In genomic region chr10:79937775-79938526, GRCm38 (mm10) we compare ENCODE assay signal across 12 mouse cellular contexts. TPM values are rescaled to one million over a fixed set of nuclear protein-coding genes. Genes with fewer than 3 reads are reported as not detected.
DNase-seq lines count a peak whose midpoint lies in the region; ATAC-seq and TF ChIP-seq lines count a peak whose summit lies in the region.
"Had no signal": no experiment of that assay in that cellular context is flagged by ENCODE, and none has a peak within 500 bp of the region (broad histone marks: within the 10 kb centered on the region; RNA-seq: fewer than 3 reads in every experiment).

No protein-coding gene starts in this region.

- no peak for ATAC-seq in heart, postnatal 0 days (ENCODE audit: insufficient read depth, low read depth)
- ATAC-seq in common myeloid progenitor, adult 5-6 weeks (replicated peaks; ENCODE audit: low read depth, poor library complexity, severe bottlenecking) = peak; percentile 23; the same call in 1 of the 2 replicates
- peak; percentile 40 for ATAC-seq in liver, embryonic 14.5 days (ENCODE audit: insufficient read depth)

- no peak overlapping the region for H3K27ac ChIP-seq in heart, postnatal 0 days (ENCODE audit: low read depth)
- 0 out of 2 replicates have a peak overlapping the region, but pooled peaks have one; percentile 25 for H3K27ac ChIP-seq in liver, embryonic 14.5 days
- H3K27ac ChIP-seq in layer of hippocampus, adult 2 months = no peak overlapping the region
- H3K27ac ChIP-seq: hindbrain, embryonic 15.5 days; macrophage had no signal

- no peaks in the 10 kb centered on the region for H3K36me3 ChIP-seq in heart, postnatal 0 days (replicated peaks; ENCODE audit: control insufficient read depth, insufficient read depth, low read length)
- H3K36me3 ChIP-seq in liver, embryonic 14.5 days (replicated peaks; ENCODE audit: control insufficient read depth, insufficient read depth, low read depth) = no peaks in the 10 kb centered on the region; the same call in 1 of the 2 replicates
- H3K36me3 ChIP-seq: hindbrain, embryonic 15.5 days had no signal

- peaks cover 25% of the 10 kb centered on the region for H3K4me1 ChIP-seq in heart, postnatal 0 days (ENCODE audit: control insufficient read depth, insufficient read depth)
- H3K4me1 ChIP-seq in liver, embryonic 14.5 days (replicated peaks; ENCODE audit: control insufficient read depth in 2 of 2, insufficient read depth in 2 of 2, low read length in 1 of 2) = peaks cover 0 to 12% of the 10 kb centered on the region in 2 experiments; a peak in 3 of 4 replicates

- no peaks in the 10 kb centered on the region for H3K9me3 ChIP-seq in heart, postnatal 0 days (replicated peaks; ENCODE audit: control insufficient read depth, low read length)
- H3K9me3 ChIP-seq in liver, embryonic 14.5 days (ENCODE audit: control insufficient read depth, low read length) = no peaks in the 10 kb centered on the region
- H3K9me3 ChIP-seq: hindbrain, embryonic 15.5 days had no signal

- no peak for DNase-seq in heart, postnatal 0 days (ENCODE audit: low spot score)
- no peak for DNase-seq in heart, postnatal 10 days
- DNase-seq in kidney, adult 9 months = peak; percentile 72
- DNase-seq in liver, embryonic 14.5 days (ENCODE audit: low read depth in 3 of 3, low spot score in 3 of 3) = no peak
- no peak for DNase-seq in spleen, adult 12 weeks (ENCODE audit: low spot score)
- DNase-seq in Muller cell, postnatal 12 days (ENCODE audit: inconsistent ontology term) = no peak
- no peak for DNase-seq in layer of hippocampus, adult 2 months (ENCODE audit: low spot score in 2 of 2)

- H3K27me3 ChIP-seq in heart, postnatal 0 days (ENCODE audit: control insufficient read depth, insufficient read depth, low read length) = no peaks in the 10 kb centered on the region
- H3K27me3 ChIP-seq in liver, embryonic 14.5 days (ENCODE audit: control insufficient read depth, insufficient read depth, low read length) = no peaks in the 10 kb centered on the region
- H3K27me3 ChIP-seq: hindbrain, embryonic 15.5 days had no signal

- 85% methylated on average over 11 of the region's 11 CpGs for whole genome bisulfite sequencing in heart, postnatal 0 days
- 60% methylated on average over 11 of the region's 11 CpGs for WGBS in liver, embryonic 14.5 days (ENCODE audit: insufficient replicate concordance)

- no peak overlapping the region for H3K9ac ChIP-seq in heart, postnatal 0 days (replicated peaks; ENCODE audit: low read depth, low read length)
- H3K9ac ChIP-seq in liver, embryonic 14.5 days (replicated peaks) = no peak overlapping the region

- intact Hi-C loops in heart, postnatal 10 days (cut with DNase I) = no loop called here

- no peak overlapping the region for H3K4me3 ChIP-seq in heart, postnatal 0 days (ENCODE audit: low read depth, low read length)
- H3K4me3 ChIP-seq in liver, embryonic 14.5 days (ENCODE audit: insufficient read depth in 1 of 2, low read depth in 2 of 2, low read length in 2 of 2) = no peak overlapping the region
- no peak overlapping the region for H3K4me3 ChIP-seq in layer of hippocampus, adult 2 months
- H3K4me3 ChIP-seq: hindbrain, embryonic 15.5 days had no signal

- no peak for TF ChIP-seq EP300 in heart, postnatal 0 days (IDR thresholded peaks at IDR 0.05; ENCODE audit: low read depth)
- TF ChIP-seq EP300 in liver, embryonic 14.5 days (IDR thresholded peaks at IDR 0.05; ENCODE audit: low read depth) = no peak

- peak overlapping the region; percentile 55; the same call in 1 of the 2 replicates for H3K4me2 ChIP-seq in heart, postnatal 0 days (ENCODE audit: low read depth, low read length)
- H3K4me2 ChIP-seq in liver, embryonic 14.5 days (ENCODE audit: low read depth) = peak overlapping the region; percentile 24; the same call in 1 of the 2 replicates

- TF ChIP-seq CTCF in heart, postnatal 0 days (IDR thresholded peaks at IDR 0.05; ENCODE audit: low read depth) = no peak
- TF ChIP-seq CTCF in liver, embryonic 14.5 days (IDR thresholded peaks at IDR 0.05; ENCODE audit: low read depth) = no peak
- no peak for TF ChIP-seq CTCF in layer of hippocampus, adult 2 months (conservative IDR thresholded peaks at IDR 0.05)

RNA-seq across cellular contexts. Expression of gene Arid3a, which starts 11.1 kb away (rescaled TPM):
- 5.3 and 5.6 TPM in 2 replicates for total RNA-seq in heart, postnatal 0 days (2014; rRNA removed; ENCODE audit: low replicate concordance)
- 0.65 and 0.77 TPM in 2 replicates for polyA plus RNA-seq in heart, postnatal 0 days (2015; fragmentation: Nextera tagmentation; extraction: Ambion mirVana)
- 1 to 10 TPM; 3.1 to 3.2 TPM for total RNA-seq in heart, postnatal 10 days (2021)
- total RNA-seq in common myeloid progenitor, adult 5-6 weeks (2017) = 11.5 and 16.0 TPM in 2 replicates
- polyA plus RNA-seq in liver, embryonic 14.5 days (2012; rRNA removed) = 5.5 and 6.4 TPM in 2 replicates
- 3.4 and 3.9 TPM in 2 replicates for polyA plus RNA-seq in liver, embryonic 14.5 days (2014; fragmentation: Nextera tagmentation; extraction: Ambion mirVana)
- 1 to 10 TPM; 7.5 to 8.5 TPM for total RNA-seq in layer of hippocampus, adult 2 months (2021)

RNA-seq across cellular contexts. Expression of gene R3hdm4, which starts 16.9 kb away (rescaled TPM):
- total RNA-seq in heart, postnatal 0 days (2014; rRNA removed; ENCODE audit: low replicate concordance) = 40.9 and 58.4 TPM in 2 replicates
- 104 and 107 TPM in 2 replicates for polyA plus RNA-seq in heart, postnatal 0 days (2015; fragmentation: Nextera tagmentation; extraction: Ambion mirVana)
- total RNA-seq in heart, postnatal 10 days (2021) = 10 to 100 TPM; 93.4 to 94.9 TPM
- total RNA-seq in common myeloid progenitor, adult 5-6 weeks (2017) = 38.4 and 50.7 TPM in 2 replicates
- 34.7 and 41.4 TPM in 2 replicates for polyA plus RNA-seq in liver, embryonic 14.5 days (2012; rRNA removed)
- 38.5 and 46.0 TPM in 2 replicates for polyA plus RNA-seq in liver, embryonic 14.5 days (2014; fragmentation: Nextera tagmentation; extraction: Ambion mirVana)
- total RNA-seq in layer of hippocampus, adult 2 months (2021) = 100 to 1,000 TPM; 365 to 385 TPM

RNA-seq across cellular contexts. Expression of gene Kiss1r, which starts 21.2 kb away (rescaled TPM):
- total RNA-seq in heart, postnatal 0 days (2014; rRNA removed; ENCODE audit: low replicate concordance) = not detected in 2 replicates
- polyA plus RNA-seq in heart, postnatal 0 days (2015; fragmentation: Nextera tagmentation; extraction: Ambion mirVana) = 0.45 and 0.57 TPM in 2 replicates
- total RNA-seq in heart, postnatal 10 days (2021) = under 1 TPM; 0.17 to 0.22 TPM
- 0.73 TPM in 1 of 2 replicates, not detected in the other for total RNA-seq in common myeloid progenitor, adult 5-6 weeks (2017)
- 0.17 and 0.30 TPM in 2 replicates for polyA plus RNA-seq in liver, embryonic 14.5 days (2012; rRNA removed)
- polyA plus RNA-seq in liver, embryonic 14.5 days (2014; fragmentation: Nextera tagmentation; extraction: Ambion mirVana) = 0.11 TPM in 1 of 2 replicates, not detected in the other
- total RNA-seq in layer of hippocampus, adult 2 months (2021) = 1 to 10 TPM; 5.6 to 7.1 TPM

RNA-seq across cellular contexts. Expression of gene Wdr18, which starts 22.0 kb away (rescaled TPM):
- 29.3 and 51.5 TPM in 2 replicates for total RNA-seq in heart, postnatal 0 days (2014; rRNA removed; ENCODE audit: low replicate concordance)
- polyA plus RNA-seq in heart, postnatal 0 days (2015; fragmentation: Nextera tagmentation; extraction: Ambion mirVana) = 54.3 and 58.4 TPM in 2 replicates
- 10 to 100 TPM; 22.7 to 23.4 TPM for total RNA-seq in heart, postnatal 10 days (2021)
- 26.5 and 27.2 TPM in 2 replicates for total RNA-seq in common myeloid progenitor, adult 5-6 weeks (2017)
- 22.3 and 24.7 TPM in 2 replicates for polyA plus RNA-seq in liver, embryonic 14.5 days (2012; rRNA removed)
- 58.4 TPM in 2 replicates for polyA plus RNA-seq in liver, embryonic 14.5 days (2014; fragmentation: Nextera tagmentation; extraction: Ambion mirVana)
- 10 to 100 TPM; 44.8 to 47.0 TPM for total RNA-seq in layer of hippocampus, adult 2 months (2021)

RNA-seq across cellular contexts. Expression of gene Gm26602, which starts 27.3 kb away (rescaled TPM):
- total RNA-seq in heart, postnatal 0 days (2014; rRNA removed; ENCODE audit: low replicate concordance) = not detected in 2 replicates
- 4.0 and 6.0 TPM in 2 replicates for polyA plus RNA-seq in heart, postnatal 0 days (2015; fragmentation: Nextera tagmentation; extraction: Ambion mirVana)
- total RNA-seq in heart, postnatal 10 days (2021) = not detected
- total RNA-seq in common myeloid progenitor, adult 5-6 weeks (2017) = 7.0 and 11.2 TPM in 2 replicates
- not detected in 2 replicates for polyA plus RNA-seq in liver, embryonic 14.5 days (2012; rRNA removed)
- not detected in 2 replicates for polyA plus RNA-seq in liver, embryonic 14.5 days (2014; fragmentation: Nextera tagmentation; extraction: Ambion mirVana)
- total RNA-seq in layer of hippocampus, adult 2 months (2021) = not detected
- total RNA-seq: neutrophil, adult 5-6 weeks had no signal
- polyA plus RNA-seq: small intestine, adult 2 months had no signal
